Mouse (Mus musculus) retina, postnatal 7 days (tissue): ENCODE measurements at regions not wholly inside any gene's neighbourhood (a gene's known extent, or its start where the extent isn't known, plus 50 kb on each side); places are given as distances from the start of the nearest gene placed in this dataset.

ENCODE experiments used
- DNase-seq: peaks from one replicate; pipeline ENCODE4 v3.0.0-alpha.2; 2012; ENCODE audit warnings: low read depth, low spot score

- DNase-seq = no peak
Measured at GRCm38 (mm10) chr7:68444426-68445095, 170.9 kb downstream of the Fam169b start.

- peak; percentile 19 for DNase-seq
Measured at GRCm38 (mm10) chr7:68440661-68441150, 167.1 kb downstream of the Fam169b start.

GRCm38 (mm10) chr7:68428946-68429345 lies 155.3 kb downstream of the Fam169b start:
- no peak for DNase-seq

- DNase-seq = no peak
Measured at GRCm38 (mm10) chr7:68415890-68416289, 142.3 kb downstream of the Fam169b start.

- no peak for DNase-seq
Measured at GRCm38 (mm10) chr7:68412786-68413185, 139.1 kb downstream of the Fam169b start.
